Mouse (Mus musculus) thymus, adult 2 months (tissue): ENCODE data around the gene Klk1b4. TPM values are rescaled to one million over a fixed set of nuclear protein-coding genes. Genes with fewer than 3 reads are reported as not detected.
"Not testable (repeated sequence)": the region's sequence is repeated elsewhere in the genome, so short reads cannot be mapped to it uniquely, and the experiment has no call there.

Source experiments
- DNase-seq: peaks from one replicate; pipeline ENCODE4 v3.0.0; 2021
- H3K27ac ChIP-seq: fragments of 200-500 bp; 2 replicates; pipeline ENCODE4 v1.5.1; 2012; ENCODE audit warnings: low read length, control low read depth; ENCODE audit not compliant: control insufficient read depth, insufficient read depth
- H3K27me3 ChIP-seq: fragments of 200-500 bp; 2 replicates; pipeline ENCODE4 v1.6.1; 2012; ENCODE audit warnings: mild to moderate bottlenecking, low read length, moderate library complexity, mixed read lengths; ENCODE audit not compliant: control insufficient read depth, insufficient read depth
- H3K36me3 ChIP-seq: fragments of 200-500 bp; 2 replicates; pipeline ENCODE4 v1.6.1; 2012; ENCODE audit warnings: mild to moderate bottlenecking, low read length, moderate library complexity; ENCODE audit not compliant: control insufficient read depth, insufficient read depth
- H3K4me1 ChIP-seq: fragments of 200-500 bp; replicated peaks from 2 replicates; pipeline ENCODE4 v1.6.1; 2012; ENCODE audit warnings: low read length; ENCODE audit not compliant: control insufficient read depth, insufficient read depth
- H3K4me3 ChIP-seq: fragments of 200-500 bp; 2 replicates; pipeline ENCODE4 v1.5.1; 2012; ENCODE audit warnings: mild to moderate bottlenecking, low read length, control low read depth, moderate library complexity; ENCODE audit not compliant: control insufficient read depth, insufficient read depth
- CTCF ChIP-seq: fragments of 200-500 bp; IDR thresholded peaks from 2 replicates; pipeline ENCODE4 v1.5.1; 2012; ENCODE audit warnings: mild to moderate bottlenecking, control low read depth, low read length, moderate library complexity, borderline replicate concordance; ENCODE audit not compliant: control insufficient read depth, poor library complexity, insufficient read depth; ENCODE audit errors: extremely low read depth
- POLR2A ChIP-seq: fragments of 200-500 bp; IDR thresholded peaks from 2 replicates; pipeline ENCODE4 v1.6.1; 2012; ENCODE audit warnings: mild to moderate bottlenecking, low read length, control low read depth, moderate library complexity; ENCODE audit not compliant: control insufficient read depth, poor library complexity, insufficient read depth; ENCODE audit errors: extremely low read depth
- WGBS: fragments of 180-500 bp; shearing (Covaris S2); methylation state at CpG from one replicate; pipeline ENCODE4 v1.1.7; 2018; 5-methylcytosine and 5-hydroxymethylcytosine counted together
- polyA plus RNA-seq: library from polyadenylated mRNA; depleted of rRNA; stranded (reverse); fragments of >200 nt; gene quantifications from 2 replicates; pipeline ENCODE4 v1.2.3, GENCODE M21; 2012; rRNA removed

Klk1b4 gene
- 0.71 and 1.7 TPM in 2 replicates for polyA plus RNA-seq

DNA sequence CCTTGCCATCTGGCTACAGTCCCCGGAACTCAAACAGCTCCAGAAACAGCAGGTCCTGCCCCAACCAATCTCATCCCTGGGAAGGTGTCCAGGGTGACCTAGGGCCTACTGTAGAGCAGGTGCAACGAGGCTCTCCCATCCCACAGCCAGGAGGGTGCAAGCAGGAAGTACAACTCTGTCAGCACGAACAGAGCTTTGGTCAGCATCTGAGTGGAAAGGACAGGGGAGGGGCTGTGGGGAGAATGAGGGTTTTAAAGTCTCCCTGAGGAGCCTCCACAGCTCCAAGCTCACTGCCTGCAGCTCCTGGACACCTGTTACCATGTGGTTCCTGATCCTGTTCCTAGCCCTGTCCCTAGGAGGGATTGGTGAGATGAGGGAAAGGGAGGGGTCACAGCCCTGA is at the start of gene Klk1b4:
Gene Klk1b4 (plus strand): TSS at position 301 of the 400 bp plus-strand sequence.
- 45% methylated on average over 3 of the region's 3 CpGs for WGBS
- DNase-seq, H3K27me3 ChIP-seq, H3K4me1 ChIP-seq, H3K36me3 ChIP-seq, H3K4me3 ChIP-seq, H3K27ac ChIP-seq: not testable (repeated sequence)

DNA sequence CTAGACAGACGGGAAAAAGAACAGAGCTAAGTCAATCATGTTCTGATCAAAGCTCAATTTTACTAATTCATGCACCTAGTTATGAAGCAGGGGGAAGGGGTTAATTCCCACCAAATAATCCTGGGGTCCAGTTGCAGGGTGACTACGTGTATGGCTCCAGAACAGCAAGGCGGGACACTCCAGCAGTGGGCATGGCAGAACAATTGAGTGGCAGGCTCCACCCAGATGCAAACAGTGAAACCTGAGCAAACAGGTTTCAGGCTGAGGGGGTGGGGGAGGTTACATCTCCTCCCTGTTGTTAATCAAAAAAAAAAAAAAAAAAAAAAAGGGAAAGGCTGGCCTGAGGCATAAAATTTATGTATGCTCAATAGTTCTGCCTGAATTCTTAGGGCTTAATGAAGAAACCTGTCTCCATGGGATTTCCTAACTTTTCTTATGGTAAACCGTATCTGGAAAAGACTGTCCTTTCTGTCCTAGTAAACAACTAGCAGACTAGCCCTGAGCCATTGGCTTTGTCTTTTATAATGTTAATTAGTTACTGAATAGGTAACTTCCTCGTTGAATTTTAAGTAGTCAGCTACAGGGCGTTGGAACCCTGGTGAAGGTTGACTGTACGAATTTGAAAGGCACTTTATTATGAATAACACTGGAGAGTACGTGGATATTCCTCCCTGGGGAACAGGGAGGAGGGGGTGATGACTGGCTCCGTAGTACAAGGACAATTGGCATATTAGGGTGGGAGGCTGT is 27.8 kb upstream of the Klk1b4 start:
- Histone ChIP-seq H3K4me3 (no peak overlapping the region), H3K4me1 (no peaks in the 10 kb centered on the region), H3K36me3 (no peaks in the 10 kb centered on the region), H3K27ac (no peak overlapping the region), H3K27me3 (no peaks in the 10 kb centered on the region)
- no peak for DNase-seq
- TF ChIP-seq CTCF: no peak
- TF ChIP-seq POLR2A: no peak
- 82% methylated on average over 9 of the region's 9 CpGs for WGBS

DNA sequence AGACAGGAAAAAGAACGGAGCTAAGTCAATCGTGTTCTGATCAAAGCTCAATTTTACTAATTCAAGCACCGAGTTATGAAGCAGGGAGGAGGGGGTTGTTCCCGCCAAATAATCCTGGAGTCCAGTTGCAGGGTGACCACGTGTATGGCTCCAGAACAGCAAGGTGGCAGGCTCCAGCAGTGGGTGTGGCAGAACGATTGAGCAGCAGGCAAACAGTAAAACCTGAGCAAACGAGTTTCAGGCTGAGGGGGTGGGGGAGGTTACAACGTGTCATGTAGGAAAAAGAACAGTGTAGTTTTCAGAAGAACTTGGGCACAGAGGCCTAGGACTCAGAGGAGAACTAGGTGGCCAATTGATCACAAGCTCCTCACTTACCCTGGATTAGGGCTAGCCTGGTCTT is 20.7 kb upstream of the Klk1b4 start:
- H3K4me1 ChIP-seq, H3K4me3 ChIP-seq, H3K27me3 ChIP-seq, H3K27ac ChIP-seq, H3K36me3 ChIP-seq, DNase-seq: not testable (repeated sequence)
- WGBS: 71% methylated on average over 8 of the region's 8 CpGs

DNA sequence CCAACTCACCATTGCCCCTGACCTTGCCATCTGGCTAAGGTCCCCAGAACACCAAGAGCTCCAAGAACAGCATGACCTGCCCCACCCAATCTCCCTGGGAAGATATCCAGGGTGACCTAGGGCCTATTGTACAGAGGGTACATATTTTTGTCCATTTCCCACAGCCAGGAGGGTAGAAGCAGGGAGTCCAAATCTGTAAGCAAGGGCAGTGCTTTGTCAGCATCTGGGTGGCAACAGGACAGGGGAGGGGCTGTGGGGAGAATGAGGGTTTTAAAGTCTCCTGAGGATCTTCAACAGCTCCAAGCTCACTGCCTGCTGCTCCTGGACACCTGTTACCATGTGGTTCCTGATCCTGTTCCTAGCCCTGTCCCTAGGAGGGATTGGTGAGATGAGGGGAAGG is 19.3 kb upstream of the Klk1b4 start, which contains the start of gene Klk1b24:
Gene Klk1b24 (plus strand): TSS at position 301 of the 400 bp plus-strand sequence.
- not testable (repeated sequence) for H3K36me3 ChIP-seq, H3K27ac ChIP-seq, H3K4me1 ChIP-seq, H3K27me3 ChIP-seq, H3K4me3 ChIP-seq, DNase-seq

DNA sequence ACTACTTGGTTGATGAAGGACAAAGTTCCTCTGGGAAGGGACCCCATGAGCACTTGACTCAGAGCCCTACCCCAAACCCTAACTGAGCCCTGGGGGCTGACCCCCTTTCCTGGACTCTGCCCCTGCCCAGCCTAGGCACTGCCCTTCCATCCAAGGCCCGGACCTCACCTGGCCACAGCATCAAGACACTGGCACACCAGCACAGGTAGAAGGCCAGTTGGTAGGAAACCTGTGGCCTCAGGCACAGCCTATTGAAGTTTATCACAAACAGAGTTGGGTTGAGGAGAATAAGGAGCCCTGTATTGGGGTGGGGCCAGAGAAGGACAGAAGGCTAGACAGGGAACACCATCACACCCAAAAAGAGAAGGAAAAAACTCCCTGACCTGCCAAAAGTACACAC is 13.8 kb upstream of the Klk1b4 start:
- not testable (repeated sequence) for DNase-seq
- 87% methylated on average over 1 of the region's 1 CpGs for WGBS

DNA sequence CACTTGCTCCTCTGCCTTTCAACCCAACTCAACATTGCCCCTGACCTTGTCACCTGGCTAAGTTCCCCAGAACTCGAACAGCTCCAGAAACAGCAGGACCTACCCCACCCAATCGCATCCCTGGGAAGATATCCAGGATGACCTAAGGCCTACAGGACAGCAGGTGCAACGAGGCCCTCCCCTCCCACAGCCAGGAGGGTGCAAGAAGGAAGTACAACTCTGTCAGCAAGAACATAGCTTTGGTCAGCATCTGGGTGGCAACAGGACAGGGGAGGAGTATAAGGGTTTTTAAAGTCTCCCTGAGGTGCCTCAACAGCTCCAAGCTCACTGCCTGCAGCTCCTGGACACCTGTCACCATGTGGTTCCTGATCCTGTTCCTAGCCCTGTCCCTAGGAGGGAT is 9.3 kb upstream of the Klk1b4 start, which contains the start of gene Klk1b3:
Gene Klk1b3 (plus strand): TSS at position 301 of the 400 bp plus-strand sequence.
- no peak within 1 kb of the TSS for H3K4me3 ChIP-seq
- no peaks in the 10 kb centered on the region for H3K4me1 ChIP-seq
- H3K27ac ChIP-seq: no peak within 1 kb of the TSS
- no peak for DNase-seq
- 66% methylated on average over 3 of the region's 3 CpGs for WGBS
- no peaks in the 10 kb centered on the region for H3K36me3 ChIP-seq
- H3K27me3 ChIP-seq: no peaks in the 10 kb centered on the region
- TF ChIP-seq CTCF: no peak
- TF ChIP-seq POLR2A: no peak

More for the DNA sequence above, 13.8 kb upstream of the Klk1b4 start:
- H3K27ac ChIP-seq, H3K4me3 ChIP-seq, H3K27me3 ChIP-seq, H3K4me1 ChIP-seq, H3K36me3 ChIP-seq: not testable (repeated sequence)

DNA sequence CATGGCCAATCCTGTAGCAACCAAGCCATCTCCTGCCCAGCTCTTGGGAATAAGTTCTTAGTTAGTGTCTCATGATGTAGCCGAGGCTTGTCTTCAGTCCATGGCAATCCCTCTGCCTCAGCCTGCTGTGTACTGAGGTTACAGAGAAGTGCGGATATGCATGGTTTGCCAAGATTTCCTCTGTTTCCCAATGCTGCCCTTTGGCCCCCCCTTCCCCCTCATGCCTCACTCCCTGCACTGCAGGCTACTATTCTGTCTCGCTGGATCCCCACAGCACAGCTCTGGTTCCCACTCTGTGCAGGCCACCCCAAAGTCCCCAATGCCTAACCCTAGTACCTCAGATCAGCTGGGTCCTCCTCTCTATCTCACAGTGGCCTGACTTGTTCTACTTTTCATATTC is 1.1 kb downstream of the Klk1b4 start:
- Histone ChIP-seq H3K36me3 (no peaks in the 10 kb centered on the region), H3K4me3 (no peak overlapping the region), H3K27ac (no peak overlapping the region), H3K4me1 (no peaks in the 10 kb centered on the region), H3K27me3 (no peaks in the 10 kb centered on the region)
- WGBS: 76% methylated on average over 3 of the region's 3 CpGs
- no peak for DNase-seq
- no peak for TF ChIP-seq CTCF
- no peak for TF ChIP-seq POLR2A
